Mouse (Mus musculus) liver, postnatal 0 days (tissue): ENCODE measurements around the gene Nynrin. TPM values are rescaled to one million over a fixed set of nuclear protein-coding genes. Genes with fewer than 3 reads are reported as not detected.

ENCODE experiments used
- ATAC-seq: fragments of 200-750 bp; cut with Nextera tagmentation; 2 replicates; pipeline ENCODE4 v1.8.0; 2017; ENCODE audit warnings: mild to moderate bottlenecking, moderate library complexity
- DNase-seq: peaks from one replicate; pipeline ENCODE4 v3.0.0-alpha.2; 2016
- H3K27ac ChIP-seq: fragments of 300-500 bp; sonication (generic); 2 replicates; pipeline ENCODE4 v1.5.1; 2014; ENCODE audit warnings: antibody characterized with exemption, moderate library complexity, mild to moderate bottlenecking, low read depth
- H3K27me3 ChIP-seq: fragments of 300-500 bp; sonication (generic); 2 replicates; pipeline ENCODE4 v1.6.1; 2014; ENCODE audit warnings: low read length, control low read depth, mixed read lengths; ENCODE audit not compliant: insufficient read depth
- H3K36me3 ChIP-seq: fragments of 300-500 bp; sonication (generic); replicated peaks from 2 replicates; pipeline ENCODE4 v1.6.1; 2014; ENCODE audit warnings: mild to moderate bottlenecking, control low read depth, low read length, moderate library complexity, mixed read lengths; ENCODE audit not compliant: insufficient read depth
- H3K4me1 ChIP-seq: fragments of 300-500 bp; sonication (generic); 2 replicates; pipeline ENCODE4 v1.6.1; 2014; ENCODE audit warnings: antibody characterized with exemption, mild to moderate bottlenecking, control low read depth; ENCODE audit not compliant: insufficient read depth
- H3K4me2 ChIP-seq: fragments of 300-500 bp; sonication (generic); 2 replicates; pipeline ENCODE4 v1.6.1; 2014; ENCODE audit warnings: low read depth, mild to moderate bottlenecking, low read length, moderate library complexity, mixed read lengths
- H3K4me3 ChIP-seq: fragments of 300-500 bp; sonication (generic); 2 replicates; pipeline ENCODE4 v1.5.1; 2014; ENCODE audit warnings: low read depth, low read length
- H3K9ac ChIP-seq: fragments of 300-500 bp; sonication (generic); replicated peaks from 2 replicates; pipeline ENCODE4 v1.6.1; 2014; ENCODE audit warnings: mild to moderate bottlenecking, moderate library complexity
- H3K9me3 ChIP-seq: fragments of 300-500 bp; sonication (generic); 2 replicates; pipeline ENCODE4 v1.6.1; 2016; ENCODE audit warnings: mild to moderate bottlenecking, control low read depth, low read length, mixed read lengths
- CTCF ChIP-seq: sonication (generic); IDR thresholded peaks from 2 replicates; pipeline ENCODE4 v1.5.1; 2016; ENCODE audit warnings: antibody characterized with exemption, low read depth
- EP300 ChIP-seq: IDR thresholded peaks from 2 replicates; pipeline ENCODE4 v1.6.1; 2016; ENCODE audit warnings: antibody characterized with exemption, low read depth, mild to moderate bottlenecking
- WGBS: fragments of 180-500 bp; shearing (Covaris S2); extraction: QIAGEN DNeasy Blood & Tissue Kit; methylation state at CpG from one replicate; pipeline ENCODE4 v1.1.7; 2014; ENCODE audit not compliant: insufficient replicate concordance; 5-methylcytosine and 5-hydroxymethylcytosine counted together
- polyA plus RNA-seq: library from polyadenylated mRNA; unstranded; fragments of >200 nt; fragmentation: Nextera tagmentation; extraction: Ambion mirVana; gene quantifications from 2 replicates; pipeline ENCODE4 v1.2.1, GENCODE M21; 2015

Gene Nynrin
- polyA plus RNA-seq, 1 experiment from 2014 or later, result 0.70 TPM

GRCm38 (mm10) chr14:55852646-55853551, 911 bp upstream of the Nynrin start:
- H3K27me3 ChIP-seq, result no peaks in the 10 kb centered on the region
- no peaks in the 10 kb centered on the region for H3K9me3 ChIP-seq
- H3K4me2 ChIP-seq, result no peak overlapping the region
- no peak overlapping the region for H3K9ac ChIP-seq
- H3K4me1 ChIP-seq, result peaks cover 30% of the 10 kb centered on the region
- H3K27ac ChIP-seq, result peak overlapping the region; percentile 6; the same call in 1 of the 2 replicates
- WGBS, result 22% methylated on average over 11 of the region's 11 CpGs
- ATAC-seq (0 out of 2 replicates have a peak, but pooled peaks have one; percentile 17), DNase-seq (no peak)
- TF ChIP-seq EP300 (no peak), CTCF (no peak)
- H3K36me3 ChIP-seq, result no peaks in the 10 kb centered on the region
- no peak overlapping the region for H3K4me3 ChIP-seq

DNA sequence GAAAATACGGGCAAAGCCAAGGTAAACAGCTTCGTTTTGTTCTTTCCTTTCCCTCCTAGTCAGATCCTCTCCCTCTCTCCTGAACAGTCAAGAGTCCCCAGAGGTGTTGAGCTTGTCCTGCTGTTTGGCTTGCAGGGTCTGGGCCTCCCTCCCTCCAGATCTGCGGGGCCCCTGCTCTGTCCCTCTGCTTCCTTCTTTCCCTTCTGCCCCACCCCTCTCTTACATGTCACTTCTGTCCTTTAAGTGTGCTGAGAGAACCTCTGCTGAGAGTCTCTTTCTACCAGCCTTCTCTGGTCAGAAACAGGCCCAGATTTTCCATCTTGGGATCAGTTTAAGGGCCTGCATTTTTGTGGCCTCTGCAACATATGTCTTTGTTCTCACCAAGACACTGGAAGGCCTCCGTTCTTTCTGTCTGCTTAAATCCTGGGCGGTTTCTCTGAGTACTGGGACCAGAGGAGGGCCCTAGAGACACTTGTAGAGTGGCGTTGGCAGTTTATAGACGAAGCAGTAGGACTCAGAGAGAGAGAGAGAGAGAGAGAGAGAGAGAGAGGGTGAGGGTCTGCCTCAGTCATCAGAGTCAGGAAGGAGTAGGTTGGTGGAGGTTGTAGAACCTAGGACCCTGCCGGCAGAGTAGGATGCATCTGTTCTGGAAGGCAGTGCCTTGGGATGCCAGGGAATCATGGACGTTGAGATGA, 743 bp downstream of the Nynrin start:
- Histone ChIP-seq H3K36me3 (no peaks in the 10 kb centered on the region), H3K4me3 (peak overlapping the region; percentile 51), H3K4me1 (peaks cover 30% of the 10 kb centered on the region), H3K9ac (peak overlapping the region; percentile 66), H3K27ac (peak overlapping the region; percentile 53), H3K4me2 (peak overlapping the region; percentile 87), H3K9me3 (no peaks in the 10 kb centered on the region), H3K27me3 (no peaks in the 10 kb centered on the region)
- TF ChIP-seq EP300 (no peak), CTCF (no peak)
- no peak for ATAC-seq
- no peak for DNase-seq
- 4% methylated on average over 9 of the region's 9 CpGs for WGBS

DNA sequence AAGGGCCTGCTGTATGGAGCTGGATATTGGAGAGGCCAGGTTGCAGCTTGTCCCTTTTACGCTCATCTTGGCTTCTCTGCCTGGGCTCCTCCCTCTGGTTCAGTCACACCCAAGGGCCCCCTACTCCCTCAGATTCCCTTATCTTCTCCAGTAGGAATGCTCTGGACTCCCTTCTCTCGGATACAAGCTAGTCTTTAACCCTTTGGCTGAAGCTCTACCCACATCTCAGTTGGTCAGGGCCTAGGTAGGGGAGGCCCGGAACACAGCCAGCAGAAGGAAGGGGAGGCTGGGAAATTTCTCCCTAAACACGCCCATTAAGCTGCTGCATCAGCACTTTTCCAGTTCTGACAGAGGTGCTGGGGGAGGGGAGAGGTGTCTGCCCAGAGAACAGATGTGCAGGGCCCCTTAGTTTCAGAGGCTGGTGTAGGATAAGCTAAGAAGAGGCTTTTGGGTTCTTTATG, 1.3 kb downstream of the Nynrin start:
- 22% methylated on average over 4 of the region's 4 CpGs for WGBS
- TF ChIP-seq CTCF (no peak), EP300 (no peak)
- peak overlapping the region; percentile 66; the same call in 1 of the 2 replicates for H3K9ac ChIP-seq
- DNase-seq (no peak), ATAC-seq (no peak)
- no peaks in the 10 kb centered on the region for H3K27me3 ChIP-seq
- H3K4me1 ChIP-seq, result peaks cover 30% of the 10 kb centered on the region
- peak overlapping the region; percentile 51 for H3K4me3 ChIP-seq
- H3K36me3 ChIP-seq, result no peaks in the 10 kb centered on the region
- H3K9me3 ChIP-seq, result no peaks in the 10 kb centered on the region
- H3K27ac ChIP-seq, result 0 out of 2 replicates have a peak overlapping the region, but pooled peaks have one; percentile 29
- H3K4me2 ChIP-seq, result peak overlapping the region; percentile 87

DNA sequence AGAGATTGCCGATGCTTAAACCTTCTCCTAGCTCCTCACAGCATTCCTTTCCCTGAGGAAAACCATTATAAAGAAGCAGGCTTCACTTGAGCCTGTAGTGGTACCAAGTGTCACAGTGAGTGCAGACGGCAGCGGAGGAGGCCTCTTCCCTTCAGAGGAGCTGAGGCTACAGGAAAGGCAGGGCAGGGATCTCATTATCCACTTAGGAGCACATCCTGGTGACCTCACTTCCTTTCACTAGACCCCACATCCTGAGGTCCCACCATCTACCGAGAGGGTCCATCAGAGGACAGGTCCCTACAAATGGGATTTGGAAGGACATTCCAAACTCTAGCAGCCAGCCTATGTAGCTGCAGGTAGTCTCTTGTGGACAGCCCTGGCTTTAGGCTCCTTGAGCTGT, 3.8 kb downstream of the Nynrin start:
- no peak for TF ChIP-seq EP300
- TF ChIP-seq CTCF, result no peak
- Histone ChIP-seq H3K4me1 (peaks cover 36% of the 10 kb centered on the region), H3K4me3 (no peak overlapping the region), H3K4me2 (no peak overlapping the region), H3K27me3 (no peaks in the 10 kb centered on the region), H3K9me3 (no peaks in the 10 kb centered on the region), H3K9ac (no peak overlapping the region), H3K27ac (no peak overlapping the region), H3K36me3 (no peaks in the 10 kb centered on the region)
- ATAC-seq, result no peak
- no peak for DNase-seq
- WGBS, result 54% methylated on average over 4 of the region's 4 CpGs

DNA sequence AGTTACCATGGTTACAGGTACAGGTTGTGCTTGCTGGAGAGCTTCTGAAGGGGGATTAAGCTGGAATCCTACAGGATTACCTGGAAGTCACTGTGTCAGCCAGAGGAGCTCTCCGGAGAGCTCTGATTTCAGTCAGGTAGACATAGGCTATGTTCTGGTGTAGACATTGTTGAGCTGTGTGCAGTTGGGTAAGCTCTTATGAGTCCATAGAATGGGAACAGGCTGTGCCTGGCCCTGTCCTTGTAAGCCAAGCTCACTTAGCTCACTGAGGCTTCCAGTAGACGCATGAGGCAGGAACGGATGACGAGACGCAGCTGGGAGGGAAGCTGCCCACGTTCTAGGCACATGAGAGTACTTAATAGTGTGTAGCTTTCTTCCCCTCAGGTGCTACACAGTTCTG, 8.4 kb downstream of the Nynrin start:
- no peak overlapping the region for H3K27ac ChIP-seq

GRCm38 (mm10) chr14:55862970-55863369, 9.2 kb downstream of the Nynrin start:
- Histone ChIP-seq H3K36me3 (peaks cover 3% of the 10 kb centered on the region; the same call in 1 of the 2 replicates), H3K4me3 (no peak overlapping the region), H3K4me1 (peaks cover 7% of the 10 kb centered on the region; the same call in 1 of the 2 replicates), H3K27ac (no peak overlapping the region), H3K4me2 (no peak overlapping the region), H3K9me3 (no peaks in the 10 kb centered on the region), H3K9ac (no peak overlapping the region), H3K27me3 (no peaks in the 10 kb centered on the region)
- no peak for TF ChIP-seq EP300
- no peak for TF ChIP-seq CTCF
- DNase-seq, result no peak
- 83% methylated on average over 10 of the region's 10 CpGs for WGBS
- no peak for ATAC-seq

More for the DNA sequence above, 8.4 kb downstream of the Nynrin start:
- Histone ChIP-seq H3K27me3 (no peaks in the 10 kb centered on the region), H3K4me3 (no peak overlapping the region), H3K9me3 (no peaks in the 10 kb centered on the region), H3K9ac (no peak overlapping the region), H3K4me2 (no peak overlapping the region), H3K4me1 (peaks cover 7% of the 10 kb centered on the region; the same call in 1 of the 2 replicates), H3K36me3 (peaks cover 3% of the 10 kb centered on the region; the same call in 1 of the 2 replicates)
- TF ChIP-seq CTCF, result no peak
- no peak for TF ChIP-seq EP300
- DNase-seq (no peak), ATAC-seq (no peak)
- 75% methylated on average over 6 of the region's 6 CpGs for WGBS
